Mouse (Mus musculus): Measurements from ENCODE around the gene Dnajc22. TPM values are rescaled to one million over a fixed set of nuclear protein-coding genes. Genes with fewer than 3 reads are reported as not detected.

Gene Dnajc22
- polyA plus RNA-seq, 1 experiment from 2014 or later: 7.5 TPM

DNA sequence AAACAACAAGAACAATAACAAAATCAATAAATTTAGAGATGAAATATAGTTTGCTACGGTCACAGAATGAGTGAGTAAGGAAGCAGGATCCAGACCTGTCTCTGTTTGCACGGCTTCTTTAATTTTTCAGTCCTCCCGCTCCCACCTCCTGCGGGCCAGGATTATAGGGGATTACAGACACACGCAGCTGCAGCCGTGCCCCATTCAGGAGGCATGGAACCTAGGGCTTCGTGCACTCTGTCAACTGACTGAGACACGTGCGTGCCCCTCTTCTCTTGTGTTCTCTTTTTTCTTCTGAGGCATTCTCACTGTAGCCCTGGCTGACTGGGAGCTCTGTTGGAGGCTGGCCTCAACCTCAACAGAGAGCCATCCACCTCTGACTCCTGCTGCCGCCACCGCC lies 36.5 kb downstream of the Dnajc22 start:
- Histone ChIP-seq H3K9me3 (no peaks in the 10 kb centered on the region), H3K36me3 (peaks cover 26% of the 10 kb centered on the region), H3K27me3 (ENCODE audit: insufficient read depth, poor library complexity, severe bottlenecking) (no peaks in the 10 kb centered on the region), H3K27ac (peak overlapping the region; percentile 62), H3K4me3 (no peak overlapping the region), H3K4me1 (peaks cover 27% of the 10 kb centered on the region)
- no peak for DNase-seq (ENCODE audit: low spot score)
- WGBS: 77% methylated on average over 11 of the region's 11 CpGs

DNA sequence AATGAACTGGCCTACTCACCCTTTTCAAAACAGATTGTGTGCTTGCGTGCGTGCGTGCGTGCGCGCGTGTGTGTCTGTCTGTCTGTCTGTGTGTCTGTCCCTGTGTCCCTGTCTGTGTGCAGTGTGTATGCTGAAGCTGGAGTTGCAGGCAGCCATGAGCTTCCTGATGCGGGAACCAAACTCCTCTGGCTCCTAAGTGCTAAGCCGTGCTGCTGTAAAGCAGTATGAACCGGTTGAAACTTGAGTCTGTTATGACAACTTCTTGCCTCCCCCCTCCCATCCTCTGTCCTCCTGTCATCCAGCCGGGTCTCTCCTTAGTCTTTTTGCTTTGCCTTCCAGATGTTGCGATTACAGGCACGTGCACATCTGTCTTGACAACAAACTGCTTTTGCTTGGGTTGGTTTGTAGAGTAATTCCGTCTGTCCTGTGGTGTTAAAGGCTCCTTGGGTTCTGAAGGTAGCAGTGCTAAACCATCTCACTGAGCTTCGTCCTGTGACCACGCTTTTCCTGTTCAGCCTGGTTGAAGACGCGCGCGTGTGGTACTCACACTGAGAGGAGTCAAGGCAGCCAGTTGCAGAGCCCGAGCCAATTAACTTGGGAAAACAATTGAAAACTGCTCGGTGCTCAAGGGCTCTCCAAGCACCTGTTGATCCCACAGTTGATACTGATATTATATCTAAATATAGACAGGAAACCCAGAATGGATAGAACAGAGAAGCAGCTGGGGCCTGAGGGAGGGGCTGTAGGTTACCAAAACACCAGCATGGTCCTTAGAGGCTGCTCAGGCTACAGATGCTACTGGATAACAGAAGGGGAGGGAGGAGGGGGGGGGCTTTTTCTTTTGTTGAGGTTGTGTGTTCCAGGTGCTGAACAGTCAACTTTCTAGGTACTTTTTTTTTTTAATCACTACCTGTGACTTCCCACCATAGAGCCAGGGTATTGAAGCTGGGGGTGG lies 37.3 kb downstream of the Dnajc22 start:
- peaks cover 26% of the 10 kb centered on the region for H3K36me3 ChIP-seq

GRCm38 (mm10) chr15:99138389-99138788 lies 45.4 kb downstream of the Dnajc22 start:
- Histone ChIP-seq H3K9me3 (no peaks in the 10 kb centered on the region), H3K36me3 (peaks cover 41% of the 10 kb centered on the region), H3K4me1 (peaks cover 39% of the 10 kb centered on the region), H3K27ac (no peak overlapping the region; the same call in 1 of the 2 replicates), H3K4me3 (no peak overlapping the region), H3K27me3 (ENCODE audit: insufficient read depth, poor library complexity, severe bottlenecking) (no peaks in the 10 kb centered on the region)
- WGBS: 56% methylated on average over 5 of the region's 5 CpGs
- peak; percentile 82 for DNase-seq (ENCODE audit: low spot score)

More for the DNA sequence above, 37.3 kb downstream of the Dnajc22 start:
- Histone ChIP-seq H3K27me3 (ENCODE audit: insufficient read depth, poor library complexity, severe bottlenecking) (no peaks in the 10 kb centered on the region), H3K9me3 (no peaks in the 10 kb centered on the region), H3K27ac (peak overlapping the region; percentile 62), H3K4me1 (peaks cover 27% of the 10 kb centered on the region), H3K4me3 (0 out of 2 replicates have a peak overlapping the region, but pooled peaks have one; percentile 3)
- 67% methylated on average over 22 of the region's 22 CpGs for WGBS
- DNase-seq (ENCODE audit: low spot score): no peak

DNA sequence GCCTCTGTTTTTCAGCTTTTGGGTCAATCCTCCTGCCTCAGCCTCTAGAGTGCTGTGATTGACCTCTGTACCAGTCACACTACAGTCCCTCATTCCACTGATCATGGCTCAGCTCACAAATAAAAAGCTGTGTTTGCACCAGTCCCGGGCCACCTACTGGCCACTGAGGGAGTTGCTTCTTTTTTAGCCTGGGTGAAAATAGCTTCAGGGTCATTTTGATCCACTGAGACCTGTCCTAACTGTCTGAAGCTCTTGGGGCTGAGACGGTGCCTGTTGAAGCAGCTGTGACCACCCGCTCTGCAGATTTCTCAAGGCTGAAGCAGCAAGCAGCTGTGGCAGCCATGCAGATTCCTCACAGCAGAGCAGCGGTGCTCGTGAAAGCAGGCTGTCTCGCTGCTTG lies 46.7 kb downstream of the Dnajc22 start:
- H3K4me3 ChIP-seq: no peak overlapping the region
- no peaks in the 10 kb centered on the region for H3K9me3 ChIP-seq
- peaks cover 41% of the 10 kb centered on the region for H3K4me1 ChIP-seq
- DNase-seq (ENCODE audit: low spot score): peak; percentile 79
- H3K36me3 ChIP-seq: peaks cover 39% of the 10 kb centered on the region
- H3K27me3 ChIP-seq (ENCODE audit: insufficient read depth, poor library complexity, severe bottlenecking): no peaks in the 10 kb centered on the region
- WGBS: 68% methylated on average over 6 of the region's 6 CpGs
- H3K27ac ChIP-seq: peak overlapping the region; percentile 13; the same call in 1 of the 2 replicates

GRCm38 (mm10) chr15:99150516-99150915 lies 57.5 kb downstream of the Dnajc22 start:
- Histone ChIP-seq H3K27ac (no peak overlapping the region), H3K9me3 (no peaks in the 10 kb centered on the region), H3K36me3 (peaks cover 85% of the 10 kb centered on the region), H3K27me3 (ENCODE audit: insufficient read depth, poor library complexity, severe bottlenecking) (no peaks in the 10 kb centered on the region), H3K4me1 (0 out of 2 replicates have a peak, but pooled peaks cover 6% of the 10 kb centered on the region), H3K4me3 (no peak overlapping the region)
- DNase-seq (ENCODE audit: low spot score): peak; percentile 54
- 87% methylated on average over 7 of the region's 7 CpGs for WGBS

GRCm38 (mm10) chr15:99151324-99151723 lies 58.4 kb downstream of the Dnajc22 start:
- Histone ChIP-seq H3K4me1 (0 out of 2 replicates have a peak, but pooled peaks cover 6% of the 10 kb centered on the region), H3K4me3 (no peak overlapping the region), H3K36me3 (peaks cover 77% of the 10 kb centered on the region), H3K9me3 (no peaks in the 10 kb centered on the region), H3K27me3 (ENCODE audit: insufficient read depth, poor library complexity, severe bottlenecking) (no peaks in the 10 kb centered on the region), H3K27ac (no peak overlapping the region)
- WGBS: 67% methylated on average over 8 of the region's 8 CpGs
- peak; percentile 70 for DNase-seq (ENCODE audit: low spot score)

- DNase-seq (ENCODE audit: low spot score): peak; percentile 63
- WGBS: 96% methylated on average over 8 of the region's 8 CpGs
- peaks cover 59% of the 10 kb centered on the region for H3K36me3 ChIP-seq
- H3K4me3 ChIP-seq: no peak overlapping the region
- H3K27ac ChIP-seq: no peak overlapping the region
- no peaks in the 10 kb centered on the region for H3K9me3 ChIP-seq
- no peaks in the 10 kb centered on the region for H3K27me3 ChIP-seq (ENCODE audit: insufficient read depth, poor library complexity, severe bottlenecking)
- 0 out of 2 replicates have a peak, but pooled peaks cover 6% of the 10 kb centered on the region for H3K4me1 ChIP-seq
Measured at GRCm38 (mm10) chr15:99153466-99153865, 60.5 kb downstream of the Dnajc22 start.

Small RNAs within 50 kb of the gene (microRNA-seq; reads per million reads assigned to microRNA genes)
- gene Mir6960: 0.76 reads per million

Other genes with a start within 250 kb of the Dnajc22 start
- 10.1 and 12.0 TPM in 2 replicates for gene Kmt2d, start 222.0 kb upstream of the Dnajc22 start, polyA plus RNA-seq (2016; fragmentation: Nextera tagmentation; extraction: Ambion mirVana)
- 6.5 and 11.8 TPM in 2 replicates for gene Rhebl1, start 198.6 kb upstream of the Dnajc22 start, polyA plus RNA-seq (2016; fragmentation: Nextera tagmentation; extraction: Ambion mirVana)
- gene Dhh, start 194.6 kb upstream of the Dnajc22 start, polyA plus RNA-seq (2016; fragmentation: Nextera tagmentation; extraction: Ambion mirVana): 2.9 and 3.0 TPM in 2 replicates
- 14.9 and 20.2 TPM in 2 replicates for gene Lmbr1l, start 174.9 kb upstream of the Dnajc22 start, polyA plus RNA-seq (2016; fragmentation: Nextera tagmentation; extraction: Ambion mirVana)
- 1,935 and 2,007 TPM in 2 replicates for gene Tuba1b, start 158.6 kb upstream of the Dnajc22 start, polyA plus RNA-seq (2016; fragmentation: Nextera tagmentation; extraction: Ambion mirVana)
- gene Gm49450, start 139.6 kb upstream of the Dnajc22 start, polyA plus RNA-seq (2016; fragmentation: Nextera tagmentation; extraction: Ambion mirVana): not detected in 2 replicates
- 1,319 and 1,394 TPM in 2 replicates for gene Tuba1a, start 139.5 kb upstream of the Dnajc22 start, polyA plus RNA-seq (2016; fragmentation: Nextera tagmentation; extraction: Ambion mirVana)
- gene Tuba1c, start 63.3 kb upstream of the Dnajc22 start, polyA plus RNA-seq (2016; fragmentation: Nextera tagmentation; extraction: Ambion mirVana): 172 and 183 TPM in 2 replicates
- gene Prph, start 38.0 kb upstream of the Dnajc22 start, polyA plus RNA-seq (2016; fragmentation: Nextera tagmentation; extraction: Ambion mirVana): 0.36 and 1.1 TPM in 2 replicates
- 35.7 TPM in 2 replicates for gene Troap, start 18.6 kb upstream of the Dnajc22 start, polyA plus RNA-seq (2016; fragmentation: Nextera tagmentation; extraction: Ambion mirVana)
- 0.12 and 0.20 TPM in 2 replicates for gene C1ql4, start 5.4 kb upstream of the Dnajc22 start, polyA plus RNA-seq (2016; fragmentation: Nextera tagmentation; extraction: Ambion mirVana)
- gene Spats2, start 32.7 kb downstream of the Dnajc22 start, polyA plus RNA-seq (2016; fragmentation: Nextera tagmentation; extraction: Ambion mirVana): 42.1 and 58.5 TPM in 2 replicates
- 0.27 and 0.28 TPM in 2 replicates for gene Kcnh3, start 131.7 kb downstream of the Dnajc22 start, polyA plus RNA-seq (2016; fragmentation: Nextera tagmentation; extraction: Ambion mirVana)
- gene Mcrs1, start 158.8 kb downstream of the Dnajc22 start, polyA plus RNA-seq (2016; fragmentation: Nextera tagmentation; extraction: Ambion mirVana): 174 and 196 TPM in 2 replicates
- 40.0 and 54.7 TPM in 2 replicates for gene Prpf40b, start 201.9 kb downstream of the Dnajc22 start, polyA plus RNA-seq (2016; fragmentation: Nextera tagmentation; extraction: Ambion mirVana)
- 0.19 and 0.37 TPM in 2 replicates for gene Fam186b, start 202.7 kb downstream of the Dnajc22 start, polyA plus RNA-seq (2016; fragmentation: Nextera tagmentation; extraction: Ambion mirVana)